Mouse (Mus musculus) telencephalon, adult 2 months (tissue): ENCODE measurements around the gene Txndc17.

Experiments used
- DNase-seq: peaks from one replicate; pipeline ENCODE4 v3.0.0-alpha.2; 2011; ENCODE audit warnings: low read depth, low spot score

Gene Txndc17

GRCm38 (mm10) chr11:72221278-72221677, 13.9 kb downstream of the Txndc17 start:
- DNase-seq = no peak

- DNase-seq = no peak
Measured at GRCm38 (mm10) chr11:72223414-72223813, 16.1 kb downstream of the Txndc17 start.

- DNase-seq = no peak
Measured at GRCm38 (mm10) chr11:72224865-72225264, 17.5 kb downstream of the Txndc17 start.

- DNase-seq = no peak
Measured at GRCm38 (mm10) chr11:72226020-72226791, 18.9 kb downstream of the Txndc17 start.

- DNase-seq = no peak
Measured at GRCm38 (mm10) chr11:72226901-72227300, 19.6 kb downstream of the Txndc17 start.

GRCm38 (mm10) chr11:72228513-72228912, 21.2 kb downstream of the Txndc17 start:
- DNase-seq = no peak

- no peak for DNase-seq
Measured at GRCm38 (mm10) chr11:72232068-72232467, 24.7 kb downstream of the Txndc17 start.

GRCm38 (mm10) chr11:72232991-72233390, 25.6 kb downstream of the Txndc17 start:
- no peak for DNase-seq

GRCm38 (mm10) chr11:72234013-72234412, 26.7 kb downstream of the Txndc17 start:
- peak; percentile 65 for DNase-seq

GRCm38 (mm10) chr11:72240062-72240860, 32.9 kb downstream of the Txndc17 start:
- no peak for DNase-seq

GRCm38 (mm10) chr11:72245196-72245753, 37.9 kb downstream of the Txndc17 start:
- peak; percentile 55 for DNase-seq

- DNase-seq = no peak
Measured at GRCm38 (mm10) chr11:72255629-72256028, 48.3 kb downstream of the Txndc17 start.

- DNase-seq = no peak
Measured at GRCm38 (mm10) chr11:72256441-72256840, 49.1 kb downstream of the Txndc17 start.
